Mouse (Mus musculus): ENCODE measurements around the gene Dok7. TPM values are rescaled to one million over a fixed set of nuclear protein-coding genes. Genes with fewer than 3 reads are reported as not detected.

Dok7 gene
- polyA plus RNA-seq, 1 experiment: 1.4 TPM

- no peak for DNase-seq (ENCODE audit: low read depth)
Measured at GRCm38 (mm10) chr5:35117633-35118032, 61.1 kb downstream of the Dok7 start.

DNA sequence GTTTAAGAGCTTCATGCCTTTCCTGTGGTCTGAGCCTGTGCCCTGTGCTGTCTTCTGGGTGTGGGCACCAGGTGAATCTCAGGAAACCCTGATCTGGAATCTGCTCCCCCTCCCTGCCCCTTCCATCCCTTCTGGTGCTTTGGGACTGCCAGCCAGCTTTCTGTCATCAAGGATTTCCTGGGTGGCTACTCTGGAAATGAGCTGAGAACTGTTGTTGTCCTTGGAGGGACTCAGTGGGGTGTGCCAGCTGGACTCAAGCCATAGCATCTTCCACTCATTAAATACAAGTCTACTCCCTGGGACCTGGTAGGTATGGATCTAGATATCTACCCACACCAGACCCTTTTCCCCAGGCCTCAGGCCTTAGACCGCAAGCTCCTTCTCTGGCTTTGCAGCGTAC, 61.9 kb downstream of the Dok7 start:
- no peak for DNase-seq (ENCODE audit: low read depth)

- no peak for DNase-seq (ENCODE audit: low read depth)
Measured at GRCm38 (mm10) chr5:35120024-35120423, 63.5 kb downstream of the Dok7 start.

DNA sequence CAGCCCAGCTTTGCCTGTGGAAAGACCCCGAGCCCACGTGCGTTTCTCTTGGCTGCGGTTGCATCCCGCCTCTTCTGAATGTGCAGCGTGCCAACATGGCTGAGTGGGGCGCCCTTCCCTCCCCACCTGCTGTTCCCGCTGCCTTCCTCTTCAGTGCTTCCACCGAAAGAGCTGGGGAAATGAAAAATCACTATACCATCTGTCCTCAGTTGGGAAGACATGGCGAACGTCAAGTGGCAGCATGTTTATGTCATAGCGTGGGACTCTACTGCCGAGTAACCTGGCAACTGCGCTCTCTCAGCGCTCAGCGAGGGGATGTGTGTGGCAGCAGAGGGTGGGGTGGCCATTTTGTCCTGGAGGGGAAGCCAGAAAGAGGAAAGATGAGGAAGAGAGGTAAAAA, 72.6 kb downstream of the Dok7 start:
- no peak for DNase-seq (ENCODE audit: low read depth)

GRCm38 (mm10) chr5:35129767-35130191, 73.2 kb downstream of the Dok7 start:
- DNase-seq (ENCODE audit: low read depth): no peak

- DNase-seq (ENCODE audit: low read depth): no peak
Measured at GRCm38 (mm10) chr5:35131237-35131636, 74.7 kb downstream of the Dok7 start.

DNA sequence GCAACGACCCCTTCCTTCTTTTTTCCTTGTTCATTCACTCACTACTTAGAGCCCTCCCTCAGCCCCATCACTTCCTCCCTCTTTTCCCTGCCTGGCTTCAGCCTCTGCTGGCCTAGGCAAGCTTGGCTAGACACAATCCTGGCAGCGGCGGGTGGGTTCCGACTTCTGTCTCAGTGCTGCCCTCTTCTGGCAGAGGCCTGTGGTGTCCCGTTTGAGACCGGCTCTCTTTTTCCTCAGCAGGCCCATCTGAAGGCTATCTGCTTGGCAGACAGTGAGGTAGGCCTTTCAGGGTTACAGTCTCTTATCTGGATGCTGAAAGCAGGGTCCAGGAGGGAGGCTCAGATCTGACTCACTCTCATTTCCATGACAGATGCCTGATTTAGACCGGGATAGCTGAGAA, 75.2 kb downstream of the Dok7 start:
- no peak for DNase-seq (ENCODE audit: low read depth)

GRCm38 (mm10) chr5:35132278-35132980, 75.9 kb downstream of the Dok7 start:
- no peak for DNase-seq (ENCODE audit: low read depth)

DNA sequence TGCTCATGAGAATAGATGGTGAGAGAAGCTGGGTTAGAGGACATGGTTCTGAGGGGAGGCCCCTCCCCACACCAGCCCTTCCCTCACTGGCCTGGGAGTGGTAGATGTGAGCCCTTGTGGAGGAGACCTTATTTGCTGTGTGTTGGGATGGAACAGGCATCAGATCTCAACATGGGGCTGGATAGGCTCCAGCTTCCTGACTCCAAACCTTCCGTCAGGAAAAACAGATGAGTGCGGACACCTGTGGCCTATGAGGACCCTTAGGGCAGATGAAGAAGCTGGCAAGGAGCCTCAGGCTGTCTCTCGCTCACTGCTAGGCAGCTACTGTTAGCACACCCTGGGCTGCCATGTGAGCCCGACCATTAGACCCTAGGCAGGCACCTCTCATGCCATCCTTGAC, 76.9 kb downstream of the Dok7 start:
- no peak for DNase-seq (ENCODE audit: low read depth)

- no peak for DNase-seq (ENCODE audit: low read depth)
Measured at GRCm38 (mm10) chr5:35134286-35134685, 77.7 kb downstream of the Dok7 start.

GRCm38 (mm10) chr5:35135903-35136302, 79.3 kb downstream of the Dok7 start:
- no peak for DNase-seq (ENCODE audit: low read depth)

Other genes starting within 250 kb of the Dok7 start
- 1.5 and 3.3 TPM in 2 replicates for gene Msantd1, start 148.8 kb upstream of the Dok7 start, polyA plus RNA-seq (2012; rRNA removed)
- gene Rgs12, start 107.3 kb upstream of the Dok7 start, polyA plus RNA-seq (2012; rRNA removed): 23.1 and 25.0 TPM in 2 replicates
- 104 and 155 TPM in 2 replicates for gene Hgfac, start 15.3 kb upstream of the Dok7 start, polyA plus RNA-seq (2012; rRNA removed)
- 83.1 and 98.3 TPM in 2 replicates for gene Lrpap1, start 49.0 kb downstream of the Dok7 start, polyA plus RNA-seq (2012; rRNA removed)
- 11.5 and 16.7 TPM in 2 replicates for gene Adra2c, start 221.6 kb downstream of the Dok7 start, polyA plus RNA-seq (2012; rRNA removed)

Data from gonadal fat pad, adult 2 months (tissue).